ENCODE assay signal across 22 mouse cellular contexts in the genomic region with DNA sequence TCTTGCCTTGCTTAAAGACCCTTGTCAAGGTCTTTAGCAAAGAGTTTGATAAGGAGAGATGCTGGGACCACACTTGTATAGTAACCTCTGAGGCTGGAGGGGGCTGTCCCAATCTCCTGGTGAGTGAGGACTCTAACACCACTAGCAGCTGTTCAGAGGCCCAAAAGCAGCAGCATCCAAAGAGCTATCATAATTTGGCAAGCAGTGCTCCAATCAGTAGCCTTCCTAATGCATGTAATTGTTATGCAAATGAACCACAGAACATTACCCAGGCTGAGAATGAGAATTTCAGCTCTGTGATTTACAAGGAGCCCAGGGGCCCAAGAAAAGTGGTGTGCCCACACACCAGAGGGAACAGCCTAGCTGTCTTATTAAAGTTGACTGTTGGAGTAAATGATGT.
DNase-seq lines count a peak whose midpoint lies in the region; ATAC-seq and TF ChIP-seq lines count a peak whose summit lies in the region.
"Had no signal": no experiment of that assay in that cellular context is flagged by ENCODE, and none has a peak within 500 bp of the region (broad histone marks: within the 10 kb centered on the region; RNA-seq: fewer than 3 reads in every experiment).

No protein-coding gene starts in this region.

- no peak for DNase-seq in hindbrain, embryonic 11.5 days (ENCODE audit: low spot score)
- DNase-seq in midbrain, postnatal 0 days (ENCODE audit: low spot score): peak; percentile 18
- no peak for DNase-seq in midbrain, embryonic 10.5 days (ENCODE audit: low spot score)
- DNase-seq in brain, embryonic 14.5 days (ENCODE audit: low read depth): peak; percentile 81
- no peak for DNase-seq in forebrain, postnatal 0 days
- no peak for DNase-seq in cerebellum, adult 11 months
- DNase-seq in testis, postnatal 10 days (ENCODE audit: low spot score): no peak
- DNase-seq: adrenal gland, adult 8-10 months; cerebellum, adult 8-10 months; cerebellum, postnatal 14 days; embryo, embryonic 11 days; gastrocnemius, adult 2 months; gastrocnemius, postnatal 25 days; heart, adult 11 months; heart, postnatal 36 days; kidney, adult 11 months; kidney, adult 9 months had no signal

- no peak for TF ChIP-seq CTCF in midbrain, postnatal 0 days (IDR thresholded peaks at IDR 0.05)
- no peak for TF ChIP-seq CTCF in brain, embryonic 14.5 days (IDR thresholded peaks at IDR 0.05; ENCODE audit: borderline replicate concordance, extremely low read depth, insufficient read depth, insufficient read length)
- TF ChIP-seq CTCF in forebrain, postnatal 0 days (IDR thresholded peaks at IDR 0.05; ENCODE audit: low read depth): no peak

- ATAC-seq in hindbrain, embryonic 13.5 days (ENCODE audit: low FRiP score): 0 out of 2 replicates have a peak, but pooled peaks have one; percentile 57
- no peak for ATAC-seq in hindbrain, embryonic 11.5 days (ENCODE audit: low FRiP score)
- no peak for ATAC-seq in midbrain, postnatal 0 days (ENCODE audit: low FRiP score)
- peak; percentile 16; the same call in 1 of the 2 replicates for ATAC-seq in forebrain, postnatal 0 days
- ATAC-seq: hindbrain, postnatal 0 days had no signal

- H3K9ac ChIP-seq in hindbrain, embryonic 13.5 days: no peak overlapping the region
- H3K9ac ChIP-seq in hindbrain, embryonic 11.5 days (ENCODE audit: low read depth, low read length): no peak overlapping the region
- H3K9ac ChIP-seq in midbrain, postnatal 0 days (replicated peaks; ENCODE audit: low read length, poor library complexity, severe bottlenecking): no peak overlapping the region
- no peak overlapping the region for H3K9ac ChIP-seq in forebrain, postnatal 0 days
- H3K9ac ChIP-seq: embryonic facial prominence, embryonic 15.5 days; heart, embryonic 13.5 days had no signal

- H3K4me1 ChIP-seq in hindbrain, embryonic 13.5 days (replicated peaks): peaks cover 4% of the 10 kb centered on the region; the same call in 1 of the 2 replicates
- H3K4me1 ChIP-seq in hindbrain, embryonic 11.5 days (replicated peaks; ENCODE audit: control insufficient read depth, insufficient read depth, low read length): no peaks in the 10 kb centered on the region
- no peaks in the 10 kb centered on the region for H3K4me1 ChIP-seq in midbrain, postnatal 0 days (ENCODE audit: insufficient read depth, low read length)
- no peaks in the 10 kb centered on the region for H3K4me1 ChIP-seq in midbrain, embryonic 10.5 days
- H3K4me1 ChIP-seq in forebrain, postnatal 0 days (ENCODE audit: insufficient read depth): no peaks in the 10 kb centered on the region
- H3K4me1 ChIP-seq: embryonic facial prominence, embryonic 15.5 days; heart, embryonic 13.5 days had no signal

- no peaks in the 10 kb centered on the region for H3K27me3 ChIP-seq in hindbrain, embryonic 13.5 days
- H3K27me3 ChIP-seq in hindbrain, embryonic 11.5 days (ENCODE audit: control insufficient read depth, insufficient read depth, low read length): no peaks in the 10 kb centered on the region
- no peaks in the 10 kb centered on the region for H3K27me3 ChIP-seq in midbrain, postnatal 0 days (ENCODE audit: insufficient read depth, low read length)
- H3K27me3 ChIP-seq in midbrain, embryonic 10.5 days (ENCODE audit: low read depth, poor library complexity, severe bottlenecking): no peaks in the 10 kb centered on the region
- no peaks in the 10 kb centered on the region for H3K27me3 ChIP-seq in forebrain, postnatal 0 days (ENCODE audit: insufficient read depth, low read length)
- H3K27me3 ChIP-seq: embryonic facial prominence, embryonic 15.5 days; heart, embryonic 13.5 days had no signal

- H3K36me3 ChIP-seq in hindbrain, embryonic 13.5 days: no peaks in the 10 kb centered on the region
- no peaks in the 10 kb centered on the region for H3K36me3 ChIP-seq in hindbrain, embryonic 11.5 days (ENCODE audit: control insufficient read depth, insufficient read depth, low read length)
- no peaks in the 10 kb centered on the region for H3K36me3 ChIP-seq in midbrain, postnatal 0 days (ENCODE audit: insufficient read depth, low read length)
- H3K36me3 ChIP-seq in midbrain, embryonic 10.5 days: no peaks in the 10 kb centered on the region
- no peaks in the 10 kb centered on the region for H3K36me3 ChIP-seq in forebrain, postnatal 0 days (ENCODE audit: insufficient read depth)
- H3K36me3 ChIP-seq: embryonic facial prominence, embryonic 15.5 days; heart, embryonic 13.5 days had no signal

- no peaks in the 10 kb centered on the region for H3K9me3 ChIP-seq in hindbrain, embryonic 13.5 days
- H3K9me3 ChIP-seq in hindbrain, embryonic 11.5 days (ENCODE audit: control insufficient read depth, low read length): no peaks in the 10 kb centered on the region
- no peaks in the 10 kb centered on the region for H3K9me3 ChIP-seq in midbrain, postnatal 0 days (ENCODE audit: low read length)
- H3K9me3 ChIP-seq in midbrain, embryonic 10.5 days (replicated peaks): no peaks in the 10 kb centered on the region
- H3K9me3 ChIP-seq in forebrain, postnatal 0 days (ENCODE audit: low read length): no peaks in the 10 kb centered on the region
- H3K9me3 ChIP-seq: embryonic facial prominence, embryonic 15.5 days; heart, embryonic 13.5 days had no signal

- no peak overlapping the region for H3K27ac ChIP-seq in hindbrain, embryonic 13.5 days
- H3K27ac ChIP-seq in hindbrain, embryonic 11.5 days (ENCODE audit: low read depth, low read length): no peak overlapping the region
- no peak overlapping the region for H3K27ac ChIP-seq in midbrain, postnatal 0 days (ENCODE audit: low read depth, low read length)
- H3K27ac ChIP-seq in midbrain, embryonic 10.5 days (replicated peaks): no peak overlapping the region
- no peak overlapping the region for H3K27ac ChIP-seq in forebrain, postnatal 0 days (ENCODE audit: low read depth, low read length)
- H3K27ac ChIP-seq: embryonic facial prominence, embryonic 15.5 days; gastrocnemius, adult 2 months; heart, embryonic 13.5 days; hindbrain, postnatal 0 days had no signal

- H3K4me2 ChIP-seq in hindbrain, embryonic 13.5 days: no peak overlapping the region
- H3K4me2 ChIP-seq in hindbrain, embryonic 11.5 days (replicated peaks; ENCODE audit: low read depth, low read length): no peak overlapping the region
- no peak overlapping the region for H3K4me2 ChIP-seq in midbrain, postnatal 0 days (ENCODE audit: low read depth, low read length, poor library complexity, severe bottlenecking)
- H3K4me2 ChIP-seq in forebrain, postnatal 0 days (ENCODE audit: low read depth): no peak overlapping the region
- H3K4me2 ChIP-seq: embryonic facial prominence, embryonic 15.5 days; heart, embryonic 13.5 days had no signal

- TF ChIP-seq POLR2A in brain, embryonic 14.5 days (IDR thresholded peaks at IDR 0.05; ENCODE audit: borderline replicate concordance, extremely low read depth, insufficient read depth, insufficient read length, poor library complexity, severe bottlenecking): no peak

- H3K4me3 ChIP-seq in hindbrain, embryonic 13.5 days: no peak overlapping the region
- no peak overlapping the region for H3K4me3 ChIP-seq in hindbrain, embryonic 11.5 days (ENCODE audit: low read depth, low read length)
- no peak overlapping the region for H3K4me3 ChIP-seq in midbrain, postnatal 0 days (ENCODE audit: low read depth, low read length)
- H3K4me3 ChIP-seq in midbrain, embryonic 10.5 days: no peak overlapping the region
- H3K4me3 ChIP-seq in forebrain, postnatal 0 days (ENCODE audit: low read depth, low read length): no peak overlapping the region
- H3K4me3 ChIP-seq: embryonic facial prominence, embryonic 15.5 days; erythroblast, embryonic 14.5 days; gastrocnemius, adult 2 months; heart, embryonic 13.5 days had no signal

Comparison
In these comparisons a context has a peak if more than half of its experiments do, and no peak if none do; other contexts are left out.
1. ATAC-seq: peak in hindbrain, embryonic 13.5 days (single experiment) and forebrain, postnatal 0 days (single experiment); none in hindbrain, embryonic 11.5 days (single experiment) and midbrain, postnatal 0 days (single experiment).
2. DNase-seq: peak in midbrain, postnatal 0 days (single experiment) and brain, embryonic 14.5 days (single experiment); none in hindbrain, embryonic 11.5 days (single experiment), midbrain, embryonic 10.5 days (single experiment), forebrain, postnatal 0 days (single experiment), cerebellum, adult 11 months (single experiment) and testis, postnatal 10 days (single experiment).